Mouse (Mus musculus): ENCODE data around the gene Atp13a3. TPM values are rescaled to one million over a fixed set of nuclear protein-coding genes. Genes with fewer than 3 reads are reported as not detected.
"Not testable (repeated sequence)": the region's sequence is repeated elsewhere in the genome, so short reads cannot be mapped to it uniquely, and the experiment has no call there.

Atp13a3 gene
- 10 to 100 TPM; 63.7 to 72.4 TPM for total RNA-seq (2021)
- long read RNA-seq, partial matches to known transcripts, result 1 of 10 reads
- long read RNA-seq, other reads (novel, unspliced or antisense), result 9 of 10 reads

GRCm38 (mm10) chr16:30405925-30406670 is at the start of gene Atp13a3:
Gene Atp13a3 (minus strand): TSS chr16:30405975.
- no peak for DNase-seq (ENCODE audit: low spot score in 2 of 2)

DNA sequence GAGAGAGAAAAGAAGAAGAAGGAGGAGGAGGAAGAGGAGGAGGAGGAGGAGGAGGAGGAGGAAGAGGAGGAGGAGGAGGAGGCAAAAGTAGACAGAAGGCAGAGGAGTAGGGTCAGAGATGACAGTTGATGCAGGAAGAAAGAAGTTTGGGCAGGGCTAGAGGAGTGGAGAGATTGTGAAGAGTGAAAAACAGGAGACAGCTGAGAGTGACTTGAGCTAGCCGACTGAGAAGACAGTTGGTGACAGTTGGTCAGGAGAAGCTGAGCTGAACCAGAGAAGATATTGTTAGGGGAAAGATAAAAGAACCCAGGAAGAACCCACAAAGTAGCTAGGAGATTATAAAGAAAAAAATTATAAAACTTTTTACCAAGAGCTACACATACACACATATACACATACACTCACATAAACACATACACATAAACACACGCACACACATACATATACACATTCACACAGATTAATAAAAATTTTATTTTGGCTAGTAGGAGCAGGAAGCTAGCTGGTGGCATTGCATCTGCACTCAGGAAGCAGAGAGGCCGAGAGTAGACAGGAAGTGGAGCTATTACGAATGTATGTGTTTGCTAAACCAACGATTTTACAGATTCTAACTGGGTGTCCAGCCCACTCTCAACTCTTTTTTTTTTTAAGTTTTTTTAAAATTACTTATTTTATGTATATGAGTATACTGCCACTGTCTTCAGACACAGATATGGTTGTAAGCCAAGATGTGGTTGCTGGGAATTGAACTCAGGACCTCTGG is 47.6 kb upstream of the Atp13a3 start:
- DNase-seq (ENCODE audit: low spot score in 2 of 2), result no peak

GRCm38 (mm10) chr16:30451174-30451573 is 45.4 kb upstream of the Atp13a3 start:
- DNase-seq (ENCODE audit: low spot score in 2 of 2), result not testable (repeated sequence)

DNA sequence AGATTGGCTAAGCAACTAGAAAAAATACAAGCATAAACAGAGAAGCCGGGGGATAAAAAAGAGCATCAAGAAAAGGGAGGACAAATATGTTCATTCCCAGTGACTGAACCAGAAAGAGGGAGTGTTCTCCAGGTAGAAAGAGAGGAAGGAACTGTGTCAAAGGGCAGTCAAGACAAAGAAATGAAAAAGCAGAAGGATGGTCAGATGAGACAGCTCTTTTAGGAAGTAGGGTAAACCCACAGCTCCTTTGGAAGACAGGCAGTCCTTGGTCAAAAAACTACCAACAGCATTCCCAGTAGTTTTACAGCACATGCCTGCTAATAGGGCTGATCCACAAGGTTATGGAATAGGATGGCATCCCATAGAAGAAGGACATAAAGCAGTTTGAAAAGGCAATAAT is 43.2 kb upstream of the Atp13a3 start:
- no peak for DNase-seq (ENCODE audit: low spot score in 2 of 2)

DNA sequence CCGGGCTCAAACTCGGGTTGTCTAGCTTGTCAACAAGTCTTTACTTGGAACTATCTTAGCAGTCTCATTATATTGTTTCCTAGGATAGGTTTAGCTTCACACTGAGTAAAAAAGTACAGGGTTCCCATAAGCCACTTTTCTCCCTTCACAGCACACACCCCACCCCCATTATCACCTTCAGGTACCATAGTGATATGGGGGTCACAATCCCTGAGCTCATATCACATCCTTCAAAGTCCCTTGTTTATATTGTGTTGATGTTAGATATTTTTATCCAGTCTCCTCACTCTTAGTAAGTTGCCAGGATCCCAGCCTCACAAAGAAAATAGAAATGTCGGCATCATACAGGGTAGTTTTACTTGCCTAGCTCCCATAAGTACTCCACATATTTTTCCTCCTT is 42.4 kb upstream of the Atp13a3 start:
- DNase-seq (ENCODE audit: low spot score in 2 of 2), result no peak

- DNase-seq (ENCODE audit: low spot score in 2 of 2), result no peak
Measured at GRCm38 (mm10) chr16:30447642-30448041, 41.9 kb upstream of the Atp13a3 start.

DNA sequence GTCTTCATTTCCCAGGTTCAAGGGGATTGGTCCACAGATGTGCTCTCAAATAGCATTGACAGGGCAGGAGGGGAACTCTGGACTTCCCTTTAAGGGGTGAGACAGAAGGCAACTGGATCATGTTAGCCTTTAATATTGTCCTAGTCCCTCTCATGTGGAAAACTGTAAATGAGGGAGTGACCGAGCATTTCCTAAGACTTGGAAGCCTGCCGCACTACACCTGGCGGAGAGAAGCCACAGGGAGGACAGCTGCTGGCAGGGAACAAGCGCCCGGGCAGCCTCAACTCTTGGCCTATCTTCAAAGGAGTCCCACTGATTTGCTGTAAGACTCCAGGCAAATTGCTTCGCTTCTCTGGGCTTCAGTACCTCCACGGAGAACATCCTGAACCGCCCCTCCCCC is 37.6 kb upstream of the Atp13a3 start:
- no peak for DNase-seq (ENCODE audit: low spot score in 2 of 2)

DNA sequence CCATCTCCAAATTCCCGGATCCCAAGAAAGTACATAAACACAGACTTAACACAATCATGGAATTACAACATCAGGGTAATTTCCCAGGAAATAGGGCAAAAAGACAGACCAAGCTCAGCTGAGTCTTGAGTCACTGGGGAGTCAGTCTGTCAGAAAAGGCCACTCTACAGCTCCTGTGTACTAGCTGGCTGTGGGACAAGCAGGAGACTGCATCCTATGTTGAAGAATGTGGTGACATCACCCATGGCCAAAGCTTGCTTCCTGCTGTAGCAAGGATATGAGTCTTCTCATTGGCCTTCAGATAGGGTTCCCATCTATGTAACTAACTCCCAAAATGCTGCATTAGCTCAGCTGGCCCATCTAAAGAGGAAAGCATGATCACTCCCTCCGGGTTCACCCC is 36.7 kb upstream of the Atp13a3 start:
- no peak for DNase-seq (ENCODE audit: low spot score in 2 of 2)

DNA sequence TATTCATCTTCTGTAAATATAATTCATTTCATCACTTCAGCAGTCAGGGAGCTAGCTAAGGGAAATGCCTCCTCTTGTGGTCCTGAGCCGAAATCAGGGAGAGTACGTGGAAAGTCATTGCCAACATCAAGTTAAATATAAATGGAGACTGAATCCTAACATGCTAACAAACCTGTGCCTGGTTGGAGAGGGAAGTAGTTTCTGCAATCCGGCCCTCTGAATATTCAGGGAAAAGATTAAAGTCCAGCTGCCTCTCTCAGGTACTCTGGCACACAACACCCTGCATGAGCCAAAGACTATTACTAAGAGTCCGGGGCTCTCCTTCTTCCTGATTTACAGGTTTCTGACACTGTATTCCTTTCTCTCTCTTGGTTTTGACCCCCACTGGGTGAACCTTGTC is 35.6 kb upstream of the Atp13a3 start:
- no peak for DNase-seq (ENCODE audit: low spot score in 2 of 2)

DNA sequence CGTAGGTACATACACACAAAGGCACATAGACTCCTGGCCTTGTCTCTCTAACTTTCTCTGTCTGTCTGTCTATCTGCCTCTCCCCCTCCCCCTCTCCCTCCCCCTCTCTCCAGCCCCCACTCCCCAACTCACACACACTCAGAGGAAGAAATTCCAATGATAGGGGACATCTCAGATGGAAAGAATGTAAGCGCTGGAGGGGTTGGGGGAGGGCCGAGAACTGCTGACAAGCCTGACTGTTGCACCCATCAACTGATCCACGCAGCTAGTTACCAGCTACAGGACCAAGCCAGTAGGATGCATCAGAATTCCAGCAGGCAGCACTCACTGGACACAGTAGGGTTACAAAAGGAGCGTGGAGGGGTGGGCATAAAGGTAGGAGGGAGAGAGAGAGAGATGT is 34.1 kb upstream of the Atp13a3 start:
- no peak for DNase-seq (ENCODE audit: low spot score in 2 of 2)

- no peak for DNase-seq (ENCODE audit: low spot score in 2 of 2)
Measured at GRCm38 (mm10) chr16:30439411-30439810, 33.6 kb upstream of the Atp13a3 start.

- no peak for DNase-seq (ENCODE audit: low spot score in 2 of 2)
Measured at GRCm38 (mm10) chr16:30436276-30436675, 30.5 kb upstream of the Atp13a3 start.

- DNase-seq (ENCODE audit: low spot score in 2 of 2), result no peak
Measured at GRCm38 (mm10) chr16:30435393-30435792, 29.6 kb upstream of the Atp13a3 start.

- no peak for DNase-seq (ENCODE audit: low spot score in 2 of 2)
Measured at GRCm38 (mm10) chr16:30433148-30433547, 27.4 kb upstream of the Atp13a3 start.

DNA sequence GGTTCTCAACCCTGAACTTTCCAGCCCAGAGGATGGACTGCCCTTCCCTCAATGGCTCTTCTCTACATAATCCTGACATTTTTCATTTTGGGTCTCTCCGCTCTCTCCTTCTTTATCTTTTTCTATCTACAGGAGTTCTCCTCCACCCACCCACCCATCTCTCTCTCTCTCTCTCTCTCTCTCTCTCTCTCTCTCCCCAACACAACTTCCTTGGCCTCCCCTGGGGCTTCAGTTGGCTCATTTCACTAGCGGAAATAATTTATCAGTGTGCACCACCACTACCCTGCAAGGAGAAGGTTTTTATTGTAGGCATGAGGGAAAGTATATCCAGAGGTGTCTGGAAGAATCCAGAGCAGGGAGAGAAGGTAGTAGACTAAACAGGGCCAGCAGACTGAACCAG is 26.3 kb upstream of the Atp13a3 start:
- no peak for DNase-seq (ENCODE audit: low spot score in 2 of 2)

DNA sequence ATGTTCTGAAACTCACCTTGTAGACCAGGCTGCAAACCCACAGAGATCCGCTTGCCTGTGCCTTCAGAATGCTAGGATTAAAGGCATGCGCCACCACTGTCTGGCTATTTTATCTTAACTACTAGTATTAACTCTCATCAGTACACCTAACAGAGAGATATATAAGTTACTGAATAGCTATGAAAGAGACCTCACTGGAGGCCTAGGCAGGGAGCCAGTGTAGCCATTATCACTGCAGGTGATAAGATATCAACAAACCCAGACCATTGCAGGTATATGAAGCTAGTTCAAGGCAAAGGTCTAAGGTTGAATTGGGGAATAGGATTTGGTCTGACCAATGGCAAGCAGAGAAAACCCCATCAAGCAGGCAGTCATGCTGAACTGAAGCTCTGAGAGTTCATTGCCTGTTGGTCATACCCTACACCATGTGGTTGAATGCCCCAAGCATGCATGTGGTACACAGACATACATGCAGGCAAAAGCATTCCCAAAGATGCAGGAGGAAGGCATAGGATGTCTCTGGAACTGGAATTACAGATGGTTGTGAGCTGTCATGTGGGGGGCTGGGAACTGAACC is 24.8 kb upstream of the Atp13a3 start:
- no peak for DNase-seq (ENCODE audit: low spot score in 2 of 2)

GRCm38 (mm10) chr16:30428753-30429260 is 23.0 kb upstream of the Atp13a3 start:
- DNase-seq (ENCODE audit: low spot score in 2 of 2), result no peak

- no peak for DNase-seq (ENCODE audit: low spot score in 2 of 2)
Measured at GRCm38 (mm10) chr16:30427466-30427865, 21.7 kb upstream of the Atp13a3 start.

GRCm38 (mm10) chr16:30427003-30427402 is 21.2 kb upstream of the Atp13a3 start:
- DNase-seq (ENCODE audit: low spot score in 2 of 2), result no peak

- DNase-seq (ENCODE audit: low spot score in 2 of 2), result no peak
Measured at GRCm38 (mm10) chr16:30425980-30426379, 20.2 kb upstream of the Atp13a3 start.

GRCm38 (mm10) chr16:30424053-30424452 is 18.3 kb upstream of the Atp13a3 start:
- DNase-seq (ENCODE audit: low spot score in 2 of 2), result no peak

DNA sequence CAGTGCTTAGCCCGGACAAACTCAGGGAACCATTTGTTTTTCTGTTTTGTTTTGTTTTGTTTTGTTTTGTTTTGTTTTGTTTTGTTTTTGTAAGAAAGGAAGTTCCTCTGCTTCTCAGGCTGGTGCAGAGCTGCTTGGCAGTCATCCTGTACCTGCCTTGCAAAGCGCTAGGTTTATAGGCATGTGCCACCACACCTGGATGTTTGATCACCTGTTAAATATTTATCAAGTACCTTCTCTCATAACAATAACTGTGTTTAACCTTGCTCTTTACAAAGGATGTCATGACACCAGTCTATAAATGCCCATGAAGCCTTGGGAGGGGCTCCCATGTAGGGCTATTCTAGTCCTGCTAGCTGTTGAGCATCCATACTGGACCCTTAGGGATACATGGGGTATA is 10.9 kb upstream of the Atp13a3 start:
- DNase-seq (ENCODE audit: low spot score in 2 of 2), result no peak

Measured in layer of hippocampus, postnatal 10 days (tissue).